Mouse (Mus musculus) lung, adult 2 months (tissue): Measurements from ENCODE around the gene March1.

ENCODE experiments used
- CTCF ChIP-seq: fragments of 200-500 bp; IDR thresholded peaks from 2 replicates; pipeline ENCODE4 v1.5.1; 2011; ENCODE audit warnings: mild to moderate bottlenecking, low read length, control low read depth; ENCODE audit not compliant: insufficient read depth
- POLR2A ChIP-seq: fragments of 200-500 bp; IDR thresholded peaks from 2 replicates; pipeline ENCODE4 v1.6.1; 2011; ENCODE audit warnings: low read depth, mild to moderate bottlenecking, control low read depth, low read length, borderline replicate concordance; ENCODE audit errors: extremely low read depth

DNA sequence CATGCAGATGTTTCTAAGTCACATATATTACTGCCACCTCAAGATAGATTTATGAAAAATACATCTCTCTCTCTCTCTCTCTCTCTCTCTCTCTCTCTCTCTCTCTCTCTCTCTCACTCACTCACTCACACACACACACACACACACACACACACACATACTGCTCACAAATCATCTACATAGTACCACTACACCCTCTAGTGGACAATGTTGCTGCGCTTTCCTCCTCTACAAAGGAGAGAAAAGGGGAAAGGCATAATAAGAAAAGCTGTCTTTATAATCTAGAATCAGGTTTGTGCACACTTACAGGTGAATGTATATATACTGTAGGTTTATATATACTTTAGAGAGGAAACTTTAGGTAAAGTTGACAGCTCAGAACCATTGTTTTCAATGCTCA is 825.1 kb downstream of the March1 start:
- TF ChIP-seq CTCF, result no peak
- no peak for TF ChIP-seq POLR2A
